In the genomic region with DNA sequence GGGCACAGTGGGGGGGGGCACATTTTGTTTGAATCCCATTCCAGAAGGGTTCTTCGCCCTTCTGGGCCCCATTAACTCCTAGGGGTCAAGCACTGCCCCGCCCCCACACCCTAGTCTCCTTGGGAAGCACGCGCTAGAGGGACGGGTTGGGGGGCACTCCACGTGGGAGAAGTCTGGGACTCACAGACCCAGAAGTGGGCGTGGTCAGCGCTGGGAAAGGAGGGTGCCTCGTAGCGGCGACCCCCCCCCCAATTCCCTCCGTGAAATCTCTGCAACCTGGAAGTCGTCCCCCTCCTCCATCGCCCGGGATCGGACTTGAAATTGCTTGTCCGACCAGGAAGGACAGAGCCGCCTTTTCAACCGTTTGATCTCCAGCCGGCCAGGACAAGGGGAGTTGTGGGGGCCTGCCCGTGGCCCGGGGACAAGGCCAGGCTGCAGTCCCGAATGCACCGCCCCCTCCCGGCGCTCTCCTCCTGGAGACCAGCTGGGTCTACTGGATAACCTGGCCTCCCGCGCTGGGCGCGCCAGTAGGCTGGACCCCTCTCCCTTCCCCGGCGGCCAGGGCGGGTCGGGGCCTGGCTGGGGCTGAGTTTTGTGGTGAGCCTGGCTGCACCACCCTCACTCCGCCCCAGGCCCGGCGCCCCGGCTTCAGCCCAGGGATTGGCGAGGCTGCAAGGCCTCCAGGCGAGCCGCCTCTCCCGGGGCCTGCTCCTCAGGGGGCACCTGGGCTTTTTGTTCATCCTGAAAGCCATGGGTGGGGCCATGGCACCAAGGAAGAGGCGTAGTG, we compare ENCODE assay signal across 8 mouse cellular contexts. TPM values are rescaled to one million over a fixed set of nuclear protein-coding genes. Genes with fewer than 3 reads are reported as not detected.
DNase-seq lines count a peak whose midpoint lies in the region; ATAC-seq and TF ChIP-seq lines count a peak whose summit lies in the region.

No protein-coding gene starts in this region.

- peaks cover 9% of the 10 kb centered on the region; the same call in 1 of the 2 replicates for H3K4me1 ChIP-seq in kidney, postnatal 0 days (replicated peaks; ENCODE audit: insufficient read depth, low read length)
- H3K4me1 ChIP-seq in embryonic facial prominence, embryonic 13.5 days = peaks cover 45% of the 10 kb centered on the region
- H3K4me1 ChIP-seq in limb, embryonic 13.5 days = peaks cover 29% of the 10 kb centered on the region
- H3K4me1 ChIP-seq in stomach, embryonic 14.5 days (ENCODE audit: control insufficient read depth, insufficient read depth, low read length) = peaks cover 17% of the 10 kb centered on the region; the same call in 1 of the 2 replicates
- no peaks in the 10 kb centered on the region for H3K4me1 ChIP-seq in kidney, adult 2 months (ENCODE audit: control insufficient read depth, insufficient read depth, low read length)

- TF ChIP-seq POLR2A in kidney, adult 2 months (IDR thresholded peaks at IDR 0.05; ENCODE audit: low read depth, low read length) = no peak

- ATAC-seq in kidney, postnatal 0 days (replicated peaks; ENCODE audit: low FRiP score, low read depth) = peak; percentile 40; the same call in 1 of the 2 replicates
- ATAC-seq in embryonic facial prominence, embryonic 13.5 days (ENCODE audit: insufficient number of reproducible peaks, insufficient read depth, low FRiP score, low TSS enrichment, low read depth) = no peak
- no peak for ATAC-seq in limb, embryonic 13.5 days (ENCODE audit: low FRiP score, low read depth)
- no peak; the same call in 1 of the 2 replicates for ATAC-seq in stomach, embryonic 14.5 days (ENCODE audit: insufficient number of reproducible peaks, insufficient read depth, low FRiP score, low read depth)

- WGBS in kidney, postnatal 0 days = 2% methylated on average over 43 of the region's 43 CpGs
- under 1% methylated on average over 43 of the region's 43 CpGs for WGBS in embryonic facial prominence, embryonic 13.5 days
- WGBS in limb, embryonic 13.5 days = under 1% methylated on average over 43 of the region's 43 CpGs
- WGBS in stomach, embryonic 14.5 days = 1% methylated on average over 43 of the region's 43 CpGs
- 4% methylated on average over 43 of the region's 43 CpGs for WGBS in kidney, adult 2 months

- H3K36me3 ChIP-seq in kidney, postnatal 0 days (ENCODE audit: insufficient read depth, low read length) = no peaks in the 10 kb centered on the region
- H3K36me3 ChIP-seq in embryonic facial prominence, embryonic 13.5 days = no peaks in the 10 kb centered on the region
- H3K36me3 ChIP-seq in limb, embryonic 13.5 days = no peaks in the 10 kb centered on the region
- H3K36me3 ChIP-seq in stomach, embryonic 14.5 days (ENCODE audit: control insufficient read depth, insufficient read depth, low read length) = no peaks in the 10 kb centered on the region
- no peaks in the 10 kb centered on the region for H3K36me3 ChIP-seq in kidney, adult 2 months (ENCODE audit: control insufficient read depth, insufficient read depth, low read length)

- H3K27ac ChIP-seq in kidney, postnatal 0 days = no peak overlapping the region
- H3K27ac ChIP-seq in embryonic facial prominence, embryonic 13.5 days = peak overlapping the region; percentile 100
- H3K27ac ChIP-seq in limb, embryonic 13.5 days = peak overlapping the region; percentile 33; the same call in 1 of the 2 replicates
- peak overlapping the region; percentile 44; the same call in 1 of the 2 replicates for H3K27ac ChIP-seq in stomach, embryonic 14.5 days (ENCODE audit: low read length)
- H3K27ac ChIP-seq in kidney, adult 2 months (ENCODE audit: insufficient read depth, low read depth, low read length) = no peak overlapping the region

- H3K27me3 ChIP-seq in kidney, postnatal 0 days (ENCODE audit: insufficient read depth, low read length) = peaks cover 27% of the 10 kb centered on the region
- H3K27me3 ChIP-seq in embryonic facial prominence, embryonic 13.5 days = no peaks in the 10 kb centered on the region
- H3K27me3 ChIP-seq in limb, embryonic 13.5 days = peaks cover 55% of the 10 kb centered on the region
- no peaks in the 10 kb centered on the region for H3K27me3 ChIP-seq in stomach, embryonic 14.5 days (ENCODE audit: control insufficient read depth, insufficient read depth, low read length)
- peaks cover 7% of the 10 kb centered on the region for H3K27me3 ChIP-seq in kidney, adult 2 months (replicated peaks; ENCODE audit: control insufficient read depth, insufficient read depth, low read length)

- H3K4me3 ChIP-seq in kidney, postnatal 0 days (replicated peaks; ENCODE audit: low read depth, low read length) = peak overlapping the region; percentile 66
- H3K4me3 ChIP-seq in embryonic facial prominence, embryonic 13.5 days = peak overlapping the region; percentile 97
- peak overlapping the region; percentile 87 for H3K4me3 ChIP-seq in limb, embryonic 13.5 days
- H3K4me3 ChIP-seq in stomach, embryonic 14.5 days (ENCODE audit: low read depth, low read length) = peak overlapping the region; percentile 80
- H3K4me3 ChIP-seq in kidney, adult 2 months (ENCODE audit: insufficient read depth, low read depth, low read length) = no peak overlapping the region

- no peaks in the 10 kb centered on the region for H3K9me3 ChIP-seq in kidney, postnatal 0 days (replicated peaks; ENCODE audit: low read length)
- no peaks in the 10 kb centered on the region for H3K9me3 ChIP-seq in embryonic facial prominence, embryonic 13.5 days
- H3K9me3 ChIP-seq in limb, embryonic 13.5 days = no peaks in the 10 kb centered on the region
- H3K9me3 ChIP-seq in stomach, embryonic 14.5 days (ENCODE audit: control insufficient read depth, low read depth, low read length) = no peaks in the 10 kb centered on the region

- H3K9ac ChIP-seq in kidney, postnatal 0 days (ENCODE audit: low read depth, low read length) = peak overlapping the region; percentile 9; the same call in 1 of the 2 replicates
- H3K9ac ChIP-seq in embryonic facial prominence, embryonic 13.5 days = peak overlapping the region; percentile 100
- H3K9ac ChIP-seq in limb, embryonic 13.5 days = peak overlapping the region; percentile 60
- 0 out of 2 replicates have a peak overlapping the region, but pooled peaks have one; percentile 14 for H3K9ac ChIP-seq in stomach, embryonic 14.5 days (replicated peaks; ENCODE audit: low read depth, low read length)

- TF ChIP-seq CTCF in kidney, postnatal 0 days (IDR thresholded peaks at IDR 0.05; ENCODE audit: low read depth) = no peak
- TF ChIP-seq CTCF in kidney, adult 2 months (conservative IDR thresholded peaks at IDR 0.05; ENCODE audit: insufficient read depth, insufficient read length, low read depth, low read length) = no peak

- peak overlapping the region; percentile 96 for H3K4me2 ChIP-seq in kidney, postnatal 0 days (ENCODE audit: low read length)
- peak overlapping the region; percentile 93 for H3K4me2 ChIP-seq in embryonic facial prominence, embryonic 13.5 days
- peak overlapping the region; percentile 95 for H3K4me2 ChIP-seq in limb, embryonic 13.5 days (replicated peaks)
- H3K4me2 ChIP-seq in stomach, embryonic 14.5 days (replicated peaks; ENCODE audit: low read depth, low read length) = peak overlapping the region; percentile 93

- no peak for DNase-seq in kidney, postnatal 0 days (ENCODE audit: low spot score)
- no peak for DNase-seq in kidney, adult 8-10 months
- DNase-seq in ovary, postnatal 36 days (ENCODE audit: low spot score) = no peak
- no peak for DNase-seq in right cerebral cortex, postnatal 4 days
- DNase-seq in kidney, adult 2 months = no peak

RNA-seq across cellular contexts. Expression of gene Bcl11b, which starts 1.5 kb away (rescaled TPM):
- 2.2 and 2.4 TPM in 2 replicates for polyA plus RNA-seq in kidney, postnatal 0 days (2015; fragmentation: Nextera tagmentation; extraction: Ambion mirVana)
- polyA plus RNA-seq in embryonic facial prominence, embryonic 13.5 days (2015; fragmentation: Nextera tagmentation; extraction: Ambion mirVana) = 35.7 and 40.6 TPM in 2 replicates
- polyA plus RNA-seq in limb, embryonic 13.5 days (2015; fragmentation: Nextera tagmentation; extraction: Ambion mirVana) = 12.6 and 14.1 TPM in 2 replicates
- 6.0 and 6.8 TPM in 2 replicates for polyA plus RNA-seq in stomach, embryonic 14.5 days (2014; fragmentation: Nextera tagmentation; extraction: Ambion mirVana)
- polyA plus RNA-seq in kidney, adult 2 months (2012; rRNA removed) = 4.9 and 5.4 TPM in 2 replicates

Comparison
In these comparisons a context has a peak if more than half of its experiments do, and no peak if none do; other contexts are left out.
1. H3K27ac ChIP-seq: peak in embryonic facial prominence, embryonic 13.5 days (single experiment), limb, embryonic 13.5 days (single experiment) and stomach, embryonic 14.5 days (single experiment); none in kidney, postnatal 0 days (single experiment) and kidney, adult 2 months (single experiment).
2. H3K9ac ChIP-seq: peak in every context shown above with its lines; median percentile 100 in embryonic facial prominence, embryonic 13.5 days; 60 in limb, embryonic 13.5 days; 14 in stomach, embryonic 14.5 days; 9 in kidney, postnatal 0 days.
3. Peak in every context shown above with its lines, with median percentiles within 50 percentile points of each other: H3K4me2 ChIP-seq.